Mouse (Mus musculus) hindbrain, embryonic 12.5 days (tissue): ENCODE data around the gene Csrp3. TPM values are rescaled to one million over a fixed set of nuclear protein-coding genes. Genes with fewer than 3 reads are reported as not detected.

Experiments
- ATAC-seq: fragments of 200-750 bp; cut with Nextera tagmentation; 2 replicates; pipeline ENCODE4 v1.8.0; 2017; ENCODE audit warnings: moderate TSS enrichment; ENCODE audit not compliant: low FRiP score
- H3K27ac ChIP-seq: fragments of 300-500 bp; sonication (generic); 2 replicates; pipeline ENCODE4 v1.5.1; 2016; ENCODE audit warnings: mild to moderate bottlenecking
- H3K27me3 ChIP-seq: fragments of 300-500 bp; sonication (generic); 2 replicates; pipeline ENCODE4 v1.6.1; 2016; ENCODE audit warnings: mild to moderate bottlenecking
- H3K36me3 ChIP-seq: fragments of 300-500 bp; sonication (generic); 2 replicates; pipeline ENCODE4 v1.6.1; 2016; ENCODE audit warnings: mild to moderate bottlenecking
- H3K4me1 ChIP-seq: fragments of 300-500 bp; sonication (generic); 2 replicates; pipeline ENCODE4 v1.6.1; 2016
- H3K4me2 ChIP-seq: fragments of 300-500 bp; sonication (generic); replicated peaks from 2 replicates; pipeline ENCODE4 v1.6.1; 2016; ENCODE audit warnings: mild to moderate bottlenecking
- H3K4me3 ChIP-seq: fragments of 300-500 bp; sonication (generic); 2 replicates; pipeline ENCODE4 v1.5.1; 2016; ENCODE audit warnings: mild to moderate bottlenecking
- H3K9ac ChIP-seq: fragments of 300-500 bp; sonication (generic); 2 replicates; pipeline ENCODE4 v1.6.1; 2016; ENCODE audit warnings: mild to moderate bottlenecking, moderate library complexity
- H3K9me3 ChIP-seq: fragments of 300-500 bp; sonication (generic); replicated peaks from 2 replicates; pipeline ENCODE4 v1.6.1; 2016; ENCODE audit warnings: mild to moderate bottlenecking
- WGBS: fragments of 180-500 bp; shearing (Covaris S2); methylation state at CpG from one replicate; pipeline ENCODE4 v1.1.7; 2016; 5-methylcytosine and 5-hydroxymethylcytosine counted together
- polyA plus RNA-seq: library from polyadenylated mRNA; unstranded; fragments of >200 nt; fragmentation: Nextera tagmentation; extraction: Ambion mirVana; gene quantifications from 2 replicates; pipeline ENCODE4 v1.2.1, GENCODE M21; 2016

Csrp3 gene
- polyA plus RNA-seq = 1.0 and 3.6 TPM in 2 replicates

DNA sequence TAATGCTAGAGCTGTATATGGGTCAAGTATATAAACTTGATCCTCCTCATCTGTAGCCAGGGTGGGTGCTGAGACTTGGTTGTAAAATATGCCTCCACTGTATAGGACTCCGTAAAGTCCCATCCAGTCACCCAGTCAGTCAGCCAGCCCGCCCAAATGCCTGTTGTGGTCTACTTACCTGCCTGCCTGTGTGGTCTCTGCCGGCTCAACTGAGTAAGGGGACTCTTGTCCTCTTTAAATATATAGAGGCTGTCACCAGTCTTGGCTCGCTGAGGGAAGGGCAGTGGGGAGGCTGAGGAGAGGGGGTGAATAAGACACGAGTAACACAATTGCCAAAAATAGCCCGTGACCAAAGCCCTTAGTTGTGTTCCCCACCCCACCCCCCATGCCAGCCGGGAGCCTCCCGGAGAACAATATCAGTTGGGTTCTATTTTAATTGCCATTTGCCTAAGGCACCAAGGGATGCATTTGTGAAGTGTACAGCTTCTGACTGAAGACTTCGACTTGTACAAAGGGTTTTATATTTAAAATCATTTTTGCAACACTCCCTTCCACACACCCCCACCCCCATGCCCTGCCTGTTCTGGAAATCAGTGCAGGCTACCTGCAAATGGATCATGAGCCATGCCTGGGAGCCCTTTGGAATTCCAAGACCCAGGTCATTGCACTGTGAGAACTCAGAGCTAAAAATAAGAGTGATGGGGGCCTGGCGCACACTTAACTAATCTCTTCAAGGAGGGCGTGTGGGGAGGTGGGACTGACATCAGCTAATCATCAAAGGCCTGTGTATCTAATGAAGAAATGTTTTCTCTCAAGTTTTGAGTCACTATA lies at the start of gene Csrp3:
Csrp3 (minus strand) TSS at position 214 of the 831 bp plus-strand sequence.
- no peaks in the 10 kb centered on the region for H3K36me3 ChIP-seq
- ATAC-seq = 0 out of 2 replicates have a peak, but pooled peaks have one; percentile 48
- no peak within 1 kb of the TSS for H3K4me3 ChIP-seq
- no peak within 1 kb of the TSS for H3K9ac ChIP-seq
- no peak within 1 kb of the TSS for H3K27ac ChIP-seq
- no peaks in the 10 kb centered on the region; the same call in 1 of the 2 replicates for H3K4me1 ChIP-seq
- H3K4me2 ChIP-seq = no peak within 1 kb of the TSS
- H3K27me3 ChIP-seq = peaks cover 49% of the 10 kb centered on the region
- WGBS = 51% methylated on average over 11 of the region's 11 CpGs
- H3K9me3 ChIP-seq = no peaks in the 10 kb centered on the region

DNA sequence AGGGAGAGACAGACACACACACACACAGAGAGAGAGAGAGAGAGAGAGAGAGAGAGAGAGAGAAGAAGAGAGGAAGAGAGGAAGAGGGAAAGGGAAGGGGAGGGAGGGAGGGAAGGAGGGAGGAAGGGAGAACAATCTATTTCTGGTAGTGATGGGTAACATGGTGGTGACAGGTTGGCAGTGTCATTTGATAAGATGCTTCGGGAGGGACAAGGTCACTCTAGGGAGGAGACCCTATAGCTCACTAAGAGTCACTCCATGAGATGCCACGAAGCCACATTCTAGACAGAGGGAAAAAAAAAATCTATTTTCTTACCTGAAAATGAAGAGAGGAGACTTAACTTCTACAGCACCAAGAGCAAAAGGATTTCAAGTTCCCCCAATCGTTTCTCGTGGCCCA lies 48.2 kb upstream of the Csrp3 start:
- Histone ChIP-seq H3K4me3 (no peak overlapping the region), H3K9me3 (no peaks in the 10 kb centered on the region), H3K27me3 (peaks cover 18% of the 10 kb centered on the region), H3K4me2 (no peak overlapping the region), H3K9ac (no peak overlapping the region), H3K4me1 (peaks cover 35% of the 10 kb centered on the region), H3K27ac (no peak overlapping the region), H3K36me3 (no peaks in the 10 kb centered on the region)
- WGBS = 76% methylated on average over 4 of the region's 4 CpGs
- ATAC-seq = no peak

DNA sequence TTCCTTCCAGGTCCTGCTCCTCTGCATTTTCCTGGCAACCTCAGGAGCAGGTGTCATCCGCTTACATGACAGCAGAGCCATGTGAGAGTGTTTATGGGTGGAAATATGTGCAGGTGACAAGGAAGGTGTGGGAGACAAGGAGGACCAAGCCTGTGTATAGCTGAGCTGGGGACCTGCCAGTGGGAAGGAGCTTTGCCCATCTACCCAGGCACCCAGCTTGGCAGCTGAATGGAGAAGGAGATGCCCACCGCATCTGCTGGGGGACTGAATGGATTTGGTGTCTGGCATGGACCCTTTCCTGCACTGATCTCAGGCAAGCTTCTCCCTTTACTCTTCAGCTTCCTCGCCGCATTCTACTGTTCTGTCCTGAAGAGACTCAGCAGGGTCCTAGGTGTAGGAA lies 47.6 kb upstream of the Csrp3 start:
- ATAC-seq = no peak
- Histone ChIP-seq H3K27me3 (peaks cover 18% of the 10 kb centered on the region), H3K4me3 (no peak overlapping the region), H3K9me3 (no peaks in the 10 kb centered on the region), H3K36me3 (no peaks in the 10 kb centered on the region), H3K27ac (no peak overlapping the region), H3K4me2 (no peak overlapping the region), H3K4me1 (peaks cover 40% of the 10 kb centered on the region), H3K9ac (no peak overlapping the region)
- 90% methylated on average over 4 of the region's 4 CpGs for WGBS

DNA sequence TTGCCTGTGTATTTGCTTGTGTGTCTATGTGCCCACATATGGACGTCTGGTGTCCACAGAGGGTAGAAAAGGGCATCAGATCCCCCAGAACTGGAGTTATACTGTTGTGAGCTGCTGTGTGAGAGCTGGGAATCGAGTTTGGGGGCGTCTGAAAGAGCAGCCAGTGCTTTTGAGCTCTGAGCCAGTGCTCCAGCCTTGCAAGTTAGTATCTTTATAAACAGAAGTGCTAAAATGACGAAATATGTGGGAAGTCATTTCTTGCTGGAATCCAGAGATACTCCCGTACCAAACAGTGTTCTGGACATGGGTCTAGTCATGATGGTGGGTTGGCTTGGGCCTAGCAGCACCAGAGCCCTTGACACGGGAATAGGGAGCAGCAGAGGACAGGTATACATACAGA lies 46.9 kb upstream of the Csrp3 start:
- WGBS = 83% methylated on average over 6 of the region's 6 CpGs
- H3K4me3 ChIP-seq = no peak overlapping the region
- no peak overlapping the region for H3K4me2 ChIP-seq
- peaks cover 37% of the 10 kb centered on the region for H3K4me1 ChIP-seq
- H3K36me3 ChIP-seq = no peaks in the 10 kb centered on the region
- no peak for ATAC-seq
- peaks cover 18% of the 10 kb centered on the region for H3K27me3 ChIP-seq
- H3K9me3 ChIP-seq = no peaks in the 10 kb centered on the region
- no peak overlapping the region for H3K27ac ChIP-seq
- no peak overlapping the region for H3K9ac ChIP-seq

GRCm38 (mm10) chr7:48894152-48894551 lies 46.3 kb upstream of the Csrp3 start:
- no peak for ATAC-seq
- peaks cover 37% of the 10 kb centered on the region for H3K4me1 ChIP-seq
- H3K27me3 ChIP-seq = peaks cover 16% of the 10 kb centered on the region

GRCm38 (mm10) chr7:48893093-48893492 lies 45.3 kb upstream of the Csrp3 start:
- Histone ChIP-seq H3K4me3 (no peak overlapping the region), H3K4me1 (peaks cover 39% of the 10 kb centered on the region), H3K27me3 (peaks cover 16% of the 10 kb centered on the region), H3K36me3 (no peaks in the 10 kb centered on the region), H3K4me2 (no peak overlapping the region), H3K9me3 (no peaks in the 10 kb centered on the region), H3K27ac (no peak overlapping the region), H3K9ac (no peak overlapping the region)
- WGBS = 77% methylated on average over 7 of the region's 7 CpGs
- ATAC-seq = no peak

More at GRCm38 (mm10) chr7:48894152-48894551, 46.3 kb upstream of the Csrp3 start:
- Histone ChIP-seq H3K27ac (no peak overlapping the region), H3K4me2 (no peak overlapping the region), H3K9ac (no peak overlapping the region), H3K36me3 (no peaks in the 10 kb centered on the region), H3K4me3 (no peak overlapping the region), H3K9me3 (no peaks in the 10 kb centered on the region)
- WGBS = 2% methylated on average over 6 of the region's 6 CpGs

- Histone ChIP-seq H3K27me3 (peaks cover 22% of the 10 kb centered on the region), H3K9me3 (no peaks in the 10 kb centered on the region), H3K9ac (no peak overlapping the region), H3K4me2 (no peak overlapping the region), H3K27ac (peak overlapping the region; percentile 41; the same call in 1 of the 2 replicates), H3K4me3 (no peak overlapping the region), H3K36me3 (no peaks in the 10 kb centered on the region), H3K4me1 (peaks cover 30% of the 10 kb centered on the region)
- 27% methylated on average over 5 of the region's 5 CpGs for WGBS
- ATAC-seq = peak; percentile 75
Observed at GRCm38 (mm10) chr7:48891029-48891428, 43.2 kb upstream of the Csrp3 start.

GRCm38 (mm10) chr7:48888751-48889150 lies 40.9 kb upstream of the Csrp3 start:
- Histone ChIP-seq H3K4me3 (no peak overlapping the region), H3K27me3 (peaks cover 26% of the 10 kb centered on the region), H3K4me1 (peaks cover 30% of the 10 kb centered on the region), H3K27ac (no peak overlapping the region), H3K9ac (no peak overlapping the region), H3K4me2 (no peak overlapping the region), H3K36me3 (no peaks in the 10 kb centered on the region), H3K9me3 (no peaks in the 10 kb centered on the region)
- 76% methylated on average over 2 of the region's 2 CpGs for WGBS
- ATAC-seq = no peak; the same call in 1 of the 2 replicates

DNA sequence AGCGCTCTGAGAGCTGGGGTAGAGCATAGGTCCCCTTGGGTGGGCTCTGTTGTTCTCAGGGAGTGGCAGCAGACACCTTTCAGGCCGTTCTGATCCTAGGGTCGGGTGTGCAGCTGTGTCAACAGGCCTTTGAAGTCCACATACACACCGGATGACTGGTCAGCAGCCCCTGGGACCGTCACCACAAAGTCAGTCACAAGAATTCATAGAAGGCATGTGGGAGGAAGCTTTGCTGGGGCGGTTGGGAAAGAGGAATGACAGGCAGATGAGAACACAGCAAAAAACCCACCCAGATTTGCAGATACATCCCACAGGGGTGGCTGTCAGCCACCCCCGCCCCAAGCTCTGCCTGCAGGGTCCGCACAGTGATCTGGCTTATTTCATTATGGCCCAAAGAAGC lies 40.1 kb upstream of the Csrp3 start:
- H3K9ac ChIP-seq = no peak overlapping the region
- H3K27me3 ChIP-seq = peaks cover 34% of the 10 kb centered on the region
- no peak overlapping the region for H3K27ac ChIP-seq
- H3K9me3 ChIP-seq = no peaks in the 10 kb centered on the region
- peaks cover 24% of the 10 kb centered on the region for H3K4me1 ChIP-seq
- ATAC-seq = no peak
- 37% methylated on average over 8 of the region's 8 CpGs for WGBS
- H3K36me3 ChIP-seq = no peaks in the 10 kb centered on the region
- H3K4me2 ChIP-seq = no peak overlapping the region
- no peak overlapping the region for H3K4me3 ChIP-seq

GRCm38 (mm10) chr7:48884266-48884611 lies 36.4 kb upstream of the Csrp3 start:
- peaks cover 25% of the 10 kb centered on the region for H3K4me1 ChIP-seq
- no peak overlapping the region for H3K27ac ChIP-seq
- H3K36me3 ChIP-seq = no peaks in the 10 kb centered on the region
- no peak overlapping the region for H3K9ac ChIP-seq
- WGBS = 69% methylated on average over 5 of the region's 5 CpGs
- no peak for ATAC-seq
- no peak overlapping the region for H3K4me2 ChIP-seq
- no peak overlapping the region for H3K4me3 ChIP-seq
- no peaks in the 10 kb centered on the region for H3K9me3 ChIP-seq
- H3K27me3 ChIP-seq = peaks cover 45% of the 10 kb centered on the region

GRCm38 (mm10) chr7:48883525-48884265 lies 35.9 kb upstream of the Csrp3 start:
- ATAC-seq = no peak
- peaks cover 43% of the 10 kb centered on the region for H3K27me3 ChIP-seq
- H3K4me2 ChIP-seq = no peak overlapping the region
- H3K9me3 ChIP-seq = no peaks in the 10 kb centered on the region
- peaks cover 26% of the 10 kb centered on the region for H3K4me1 ChIP-seq
- no peak overlapping the region for H3K9ac ChIP-seq
- no peak overlapping the region for H3K4me3 ChIP-seq
- H3K27ac ChIP-seq = no peak overlapping the region
- WGBS = 89% methylated on average over 4 of the region's 4 CpGs
- H3K36me3 ChIP-seq = no peaks in the 10 kb centered on the region

DNA sequence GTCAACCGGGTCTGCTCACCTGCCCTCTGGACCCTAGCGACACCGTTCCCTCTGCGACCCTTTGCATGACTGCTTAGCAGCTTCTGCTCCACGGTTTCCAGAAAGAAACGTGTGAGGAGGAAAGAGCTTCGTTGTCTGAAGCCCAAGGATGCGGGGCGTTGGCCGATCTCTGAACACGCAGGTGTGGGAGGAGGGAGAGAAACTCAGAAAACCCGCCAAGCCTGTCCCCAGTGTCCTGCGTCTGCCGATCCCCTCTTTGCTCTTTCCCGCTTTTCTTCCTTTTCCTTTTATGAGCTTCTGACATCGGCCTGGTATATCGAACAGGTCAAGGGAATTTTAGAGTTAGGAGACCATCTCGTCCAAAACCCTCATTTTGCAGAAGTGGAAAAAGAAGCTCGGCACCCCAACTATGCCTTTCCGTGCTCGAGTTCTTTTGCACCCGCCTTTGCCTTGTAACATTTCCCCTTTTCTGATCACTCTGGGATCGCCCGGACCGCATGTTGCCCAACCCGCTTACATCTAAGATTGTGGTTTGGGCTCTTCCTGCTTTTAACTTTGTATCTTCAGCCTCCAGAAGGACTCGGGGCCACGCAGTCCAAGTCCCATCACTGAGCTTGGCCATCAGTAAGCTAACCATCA lies 34.3 kb upstream of the Csrp3 start:
- H3K4me3 ChIP-seq = peak overlapping the region; percentile 73
- no peaks in the 10 kb centered on the region for H3K9me3 ChIP-seq
- peak overlapping the region; percentile 100 for H3K4me2 ChIP-seq
- H3K9ac ChIP-seq = peak overlapping the region; percentile 43; the same call in 1 of the 2 replicates
- 0 out of 2 replicates have a peak, but pooled peaks cover 5% of the 10 kb centered on the region for H3K36me3 ChIP-seq
- H3K4me1 ChIP-seq = peaks cover 18% of the 10 kb centered on the region
- no peak for ATAC-seq
- H3K27ac ChIP-seq = no peak overlapping the region
- 1% methylated on average over 28 of the region's 28 CpGs for WGBS
- peaks cover 40% of the 10 kb centered on the region for H3K27me3 ChIP-seq
